Mouse (Mus musculus): ENCODE data around the gene Ccdc80. TPM values are rescaled to one million over a fixed set of nuclear protein-coding genes. Genes with fewer than 3 reads are reported as not detected.

Gene Ccdc80
- polyA plus RNA-seq, 1 experiment from 2014 or later = 18.6 TPM

- peak within 1 kb of the TSS; percentile 80 for H3K4me3 ChIP-seq (ENCODE audit: low read depth, low read length)
- under 1% methylated on average over 62 of the region's 64 CpGs for WGBS
- H3K9me3 ChIP-seq (ENCODE audit: control insufficient read depth, low read length) = no peaks in the 10 kb centered on the region
- peak; percentile 99 for ATAC-seq (replicated peaks; ENCODE audit: low FRiP score)
- H3K27me3 ChIP-seq (ENCODE audit: control insufficient read depth, insufficient read depth, low read length) = no peaks in the 10 kb centered on the region
- peak; percentile 98 for DNase-seq (ENCODE audit: low spot score)
- H3K27ac ChIP-seq (ENCODE audit: low read depth, low read length) = peak within 1 kb of the TSS; percentile 81
- peaks cover 4% of the 10 kb centered on the region; the same call in 1 of the 2 replicates for H3K4me1 ChIP-seq (replicated peaks; ENCODE audit: control insufficient read depth, insufficient read depth, low read length)
- H3K9ac ChIP-seq (ENCODE audit: low read length) = peak within 1 kb of the TSS; percentile 82
- no peaks in the 10 kb centered on the region for H3K36me3 ChIP-seq (ENCODE audit: control insufficient read depth, insufficient read depth, low read length)
- H3K4me2 ChIP-seq (ENCODE audit: low read depth, low read length, severe bottlenecking) = peak within 1 kb of the TSS; percentile 86
Measured at GRCm38 (mm10) chr16:45158522-45159388, 65.6 kb downstream of the Ccdc80 start, which contains the start of the genes Slc35a5 and Atg3. Gene Slc35a5 (minus strand): TSS chr16:45158706. Gene Atg3 (plus strand): TSS chr16:45158785.

GRCm38 (mm10) chr16:45159389-45159716 is 66.2 kb downstream of the Ccdc80 start:
- Histone ChIP-seq H3K27ac (ENCODE audit: low read depth, low read length) (peak overlapping the region; percentile 78; the same call in 1 of the 2 replicates), H3K4me3 (ENCODE audit: low read depth, low read length) (peak overlapping the region; percentile 80), H3K36me3 (ENCODE audit: control insufficient read depth, insufficient read depth, low read length) (no peaks in the 10 kb centered on the region), H3K4me1 (replicated peaks; ENCODE audit: control insufficient read depth, insufficient read depth, low read length) (peaks cover 4% of the 10 kb centered on the region; the same call in 1 of the 2 replicates), H3K4me2 (ENCODE audit: low read depth, low read length, severe bottlenecking) (peak overlapping the region; percentile 68), H3K27me3 (ENCODE audit: control insufficient read depth, insufficient read depth, low read length) (no peaks in the 10 kb centered on the region), H3K9me3 (ENCODE audit: control insufficient read depth, low read length) (no peaks in the 10 kb centered on the region), H3K9ac (ENCODE audit: low read length) (peak overlapping the region; percentile 82)
- 8% methylated on average over 11 of the region's 11 CpGs for WGBS
- no peak for DNase-seq (ENCODE audit: low spot score)
- no peak for ATAC-seq (replicated peaks; ENCODE audit: low FRiP score)

Other genes with a start within 250 kb of the Ccdc80 start
- not detected in 2 replicates for gene Cd200r2, start 226.3 kb upstream of the Ccdc80 start, polyA plus RNA-seq (2014; fragmentation: Nextera tagmentation; extraction: Ambion mirVana)
- gene Cd200r3, start 149.7 kb upstream of the Ccdc80 start, polyA plus RNA-seq (2014; fragmentation: Nextera tagmentation; extraction: Ambion mirVana) = not detected in 2 replicates
- 14.9 and 20.6 TPM in 2 replicates for gene Slc35a5, start 65.3 kb downstream of the Ccdc80 start, polyA plus RNA-seq (2014; fragmentation: Nextera tagmentation; extraction: Ambion mirVana)
- gene Atg3, start 65.4 kb downstream of the Ccdc80 start, polyA plus RNA-seq (2014; fragmentation: Nextera tagmentation; extraction: Ambion mirVana) = 38.6 and 41.3 TPM in 2 replicates
- 0.24 and 0.27 TPM in 2 replicates for gene Btla, start 130.9 kb downstream of the Ccdc80 start, polyA plus RNA-seq (2014; fragmentation: Nextera tagmentation; extraction: Ambion mirVana)

Data from forebrain, embryonic 11.5 days (tissue).